Mouse (Mus musculus): ENCODE data around the gene Ubap1l. TPM values are rescaled to one million over a fixed set of nuclear protein-coding genes. Genes with fewer than 3 reads are reported as not detected.
A peak's percentile ranks its signal among the peaks of the same experiment; 100 is the strongest.
"Not testable (repeated sequence)": the region's sequence is repeated elsewhere in the genome, so short reads cannot be mapped to it uniquely, and the experiment has no call there.

Gene Ubap1l
- polyA plus RNA-seq (2016; fragmentation: Nextera tagmentation; extraction: Ambion mirVana), result 0.38 and 0.66 TPM in 2 replicates

DNA sequence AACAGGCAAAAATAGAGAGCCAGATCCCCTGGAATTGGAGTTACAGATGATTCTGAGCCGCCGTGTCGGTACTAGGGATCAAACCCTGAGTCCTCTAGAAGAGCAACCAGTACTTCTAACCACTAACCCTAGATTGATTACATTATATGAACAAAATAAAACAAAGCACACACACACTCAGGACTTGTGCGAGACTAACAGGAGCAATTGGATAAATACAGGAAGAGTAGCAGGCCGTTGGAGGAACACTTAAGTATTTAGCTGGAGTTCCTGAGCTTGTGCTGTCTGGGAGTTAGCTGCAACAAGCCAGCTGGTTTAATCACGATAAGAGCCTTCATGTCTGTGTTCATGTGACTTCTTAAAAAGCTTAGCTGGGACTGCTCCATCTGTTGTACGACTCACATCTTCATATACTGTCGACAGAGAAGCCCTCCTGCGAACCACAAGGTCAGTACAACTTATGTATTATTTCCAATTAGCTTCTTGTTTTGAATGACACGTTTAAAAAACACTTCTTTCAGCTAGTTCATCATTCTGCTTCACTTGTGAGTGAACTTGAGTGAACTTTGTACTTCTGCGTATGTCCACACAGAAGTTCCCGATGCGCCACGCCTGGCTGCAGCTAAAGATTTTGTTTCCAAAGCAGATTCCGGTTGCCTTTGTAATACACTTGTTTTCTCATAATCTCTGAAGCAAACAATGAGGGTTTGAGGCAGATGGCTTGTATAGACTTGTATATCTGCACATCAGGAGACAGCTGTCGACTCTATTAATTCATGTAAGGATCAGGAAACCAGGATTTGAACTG lies at the start of gene Ubap1l:
Gene Ubap1l (plus strand): TSS at position 401 of the 808 bp plus-strand sequence.
- Histone ChIP-seq H3K9me3 (no peaks in the 10 kb centered on the region), H3K36me3 (replicated peaks) (peaks cover 86% of the 10 kb centered on the region), H3K4me1 (0 out of 2 replicates have a peak, but pooled peaks cover 5% of the 10 kb centered on the region), H3K27me3 (replicated peaks; ENCODE audit: low read depth, poor library complexity, severe bottlenecking) (no peaks in the 10 kb centered on the region), H3K27ac (replicated peaks) (no peak within 1 kb of the TSS), H3K4me3 (no peak within 1 kb of the TSS)
- no peak for DNase-seq (ENCODE audit: low spot score)
- 92% methylated on average over 16 of the region's 16 CpGs for WGBS

DNA sequence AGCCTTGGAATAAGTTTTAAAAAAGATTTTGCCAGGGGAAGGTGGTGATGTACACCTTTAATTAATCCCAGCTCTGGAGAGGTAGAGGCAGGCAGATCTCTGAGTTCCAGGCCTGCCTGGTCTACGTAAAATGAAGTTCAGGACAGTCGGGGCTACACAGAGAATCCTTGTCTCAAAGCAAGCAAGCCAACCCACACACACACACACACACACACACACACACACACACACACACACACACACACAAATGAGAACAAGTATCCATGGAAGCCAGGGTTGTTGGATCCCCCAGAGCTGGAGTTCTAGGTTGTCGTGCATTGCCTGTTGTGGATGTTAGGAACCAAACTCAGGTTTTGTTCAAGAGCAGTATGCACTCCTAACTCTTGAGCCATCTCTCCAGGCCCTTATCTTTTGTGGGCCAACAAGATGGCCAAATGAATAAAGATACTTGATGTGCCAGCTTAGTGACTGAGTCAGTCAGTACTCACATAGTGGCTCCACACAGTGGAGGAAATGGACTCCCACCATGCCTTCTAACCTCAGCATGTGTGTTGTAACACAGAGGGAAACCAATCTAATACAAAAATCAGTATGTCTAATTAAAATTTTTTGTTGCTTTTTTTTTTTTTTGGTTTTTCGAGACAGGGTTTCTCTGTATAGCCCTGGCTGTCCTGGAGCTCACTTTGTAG lies 48.0 kb upstream of the Ubap1l start:
- peak; percentile 12 for DNase-seq (ENCODE audit: low spot score)

DNA sequence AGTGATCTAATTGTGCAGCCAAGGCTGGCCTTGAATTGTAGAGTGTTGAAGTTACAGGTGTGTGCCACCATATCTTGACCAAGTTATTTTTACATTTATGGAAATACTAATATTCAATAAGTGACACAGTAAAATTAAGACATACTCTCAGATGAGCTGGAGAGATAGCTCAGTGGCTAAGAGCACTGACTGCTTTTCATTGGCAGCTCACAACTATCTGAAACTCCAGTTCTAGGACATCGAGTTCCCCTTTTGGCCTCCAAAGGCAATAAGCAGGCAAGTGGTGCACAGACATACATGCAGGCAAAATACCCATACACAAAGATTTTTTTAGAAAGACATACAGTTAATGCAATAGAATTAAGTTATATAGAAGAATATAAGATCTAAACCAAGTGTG lies 47.0 kb upstream of the Ubap1l start:
- DNase-seq (ENCODE audit: low spot score), result no peak
- 98% methylated on average over 1 of the region's 1 CpGs for WGBS
- Histone ChIP-seq H3K27ac (replicated peaks) (no peak overlapping the region), H3K36me3 (replicated peaks) (peaks cover 76% of the 10 kb centered on the region), H3K27me3 (replicated peaks; ENCODE audit: low read depth, poor library complexity, severe bottlenecking) (no peaks in the 10 kb centered on the region), H3K4me3 (no peak overlapping the region), H3K9me3 (no peaks in the 10 kb centered on the region), H3K4me1 (no peaks in the 10 kb centered on the region)

More for the DNA sequence above, 48.0 kb upstream of the Ubap1l start:
- 94% methylated on average over 4 of the region's 4 CpGs for WGBS
- H3K4me3 ChIP-seq, result no peak overlapping the region
- no peaks in the 10 kb centered on the region for H3K4me1 ChIP-seq
- no peak overlapping the region for H3K27ac ChIP-seq (replicated peaks)
- H3K27me3 ChIP-seq (replicated peaks; ENCODE audit: low read depth, poor library complexity, severe bottlenecking), result no peaks in the 10 kb centered on the region
- H3K36me3 ChIP-seq (replicated peaks), result peaks cover 77% of the 10 kb centered on the region
- no peaks in the 10 kb centered on the region for H3K9me3 ChIP-seq

DNA sequence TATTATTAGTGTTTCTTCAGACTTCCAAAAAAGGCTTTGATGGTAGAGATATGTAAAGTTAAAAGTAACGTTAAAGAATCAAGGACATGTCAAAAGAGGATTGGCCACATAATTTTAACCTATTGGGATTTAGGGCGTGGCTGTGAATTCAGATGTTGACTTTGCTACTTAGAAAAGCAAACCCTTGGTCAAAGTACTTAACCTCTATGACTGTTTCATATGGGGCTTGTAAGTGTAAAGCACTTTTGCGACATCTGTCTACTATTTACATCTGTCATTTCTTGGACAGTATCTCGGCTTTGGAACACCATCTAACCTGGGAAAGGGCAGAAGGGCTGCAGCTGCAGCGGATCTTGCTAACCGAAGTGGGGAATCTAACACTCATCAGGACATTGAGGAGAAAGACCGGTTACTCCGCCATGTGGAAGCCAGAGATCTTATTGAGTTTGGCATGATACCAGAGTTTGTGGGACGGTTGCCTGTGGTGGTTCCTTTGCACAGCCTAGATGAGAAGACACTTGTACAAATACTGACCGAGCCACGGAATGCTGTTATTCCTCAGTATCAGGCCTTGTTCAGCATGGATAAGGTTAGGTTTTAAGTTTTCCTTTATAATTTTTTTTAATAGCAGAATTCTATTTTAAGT lies 38.5 kb upstream of the Ubap1l start:
- Histone ChIP-seq H3K27ac (replicated peaks) (no peak overlapping the region), H3K4me1 (no peaks in the 10 kb centered on the region), H3K9me3 (no peaks in the 10 kb centered on the region), H3K36me3 (replicated peaks) (peaks cover 89% of the 10 kb centered on the region), H3K27me3 (replicated peaks; ENCODE audit: low read depth, poor library complexity, severe bottlenecking) (no peaks in the 10 kb centered on the region), H3K4me3 (no peak overlapping the region)
- DNase-seq (ENCODE audit: low spot score), result no peak
- WGBS, result 91% methylated on average over 11 of the region's 11 CpGs

DNA sequence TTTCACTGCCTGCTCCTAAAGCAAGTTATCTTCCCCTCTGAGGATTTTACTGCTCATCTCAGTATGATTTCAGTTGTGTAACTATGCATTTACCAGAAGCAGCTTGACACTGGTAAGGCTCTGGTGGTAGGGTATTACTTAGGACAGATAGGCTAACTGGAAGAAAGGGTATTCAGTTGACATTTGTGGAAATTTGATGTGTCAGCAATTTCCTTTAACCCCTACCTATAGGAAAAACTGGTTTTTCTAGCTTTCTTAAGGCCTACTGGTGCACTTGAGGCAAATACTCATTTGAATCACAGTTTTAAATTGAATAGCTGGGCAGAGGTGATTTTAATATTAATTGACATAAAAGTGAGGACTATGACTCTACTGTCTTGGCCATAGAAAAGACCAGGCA lies 34.9 kb upstream of the Ubap1l start:
- DNase-seq (ENCODE audit: low spot score), result no peak
- Histone ChIP-seq H3K27me3 (replicated peaks; ENCODE audit: low read depth, poor library complexity, severe bottlenecking) (no peaks in the 10 kb centered on the region), H3K4me1 (no peaks in the 10 kb centered on the region), H3K36me3 (replicated peaks) (peaks cover 97% of the 10 kb centered on the region), H3K4me3 (no peak overlapping the region), H3K27ac (replicated peaks) (no peak overlapping the region), H3K9me3 (no peaks in the 10 kb centered on the region)

DNA sequence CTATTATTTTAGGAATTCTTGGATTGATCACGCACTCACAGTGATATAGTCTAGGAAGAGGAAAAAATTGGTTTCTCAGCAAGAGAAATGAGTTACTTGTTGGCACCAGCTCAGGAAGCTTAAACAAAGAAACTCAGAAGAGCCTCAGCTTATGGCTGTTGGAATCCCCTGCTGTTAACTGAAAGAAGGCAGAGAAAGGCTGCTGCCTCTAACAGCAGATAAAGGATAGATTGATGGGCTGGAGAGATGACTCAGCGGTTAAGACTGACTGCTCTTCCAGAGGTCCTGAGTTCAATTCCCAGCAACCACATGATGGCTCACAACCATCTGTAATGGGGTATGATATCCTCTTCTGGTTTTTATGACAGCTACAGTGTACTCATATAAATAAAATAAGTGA lies 33.5 kb upstream of the Ubap1l start:
- Histone ChIP-seq H3K27me3 (replicated peaks; ENCODE audit: low read depth, poor library complexity, severe bottlenecking) (no peaks in the 10 kb centered on the region), H3K4me1 (no peaks in the 10 kb centered on the region), H3K36me3 (replicated peaks) (peaks cover 91% of the 10 kb centered on the region), H3K27ac (replicated peaks) (no peak overlapping the region), H3K4me3 (no peak overlapping the region), H3K9me3 (no peaks in the 10 kb centered on the region)
- WGBS, result 94% methylated on average over 2 of the region's 2 CpGs
- DNase-seq (ENCODE audit: low spot score), result no peak

DNA sequence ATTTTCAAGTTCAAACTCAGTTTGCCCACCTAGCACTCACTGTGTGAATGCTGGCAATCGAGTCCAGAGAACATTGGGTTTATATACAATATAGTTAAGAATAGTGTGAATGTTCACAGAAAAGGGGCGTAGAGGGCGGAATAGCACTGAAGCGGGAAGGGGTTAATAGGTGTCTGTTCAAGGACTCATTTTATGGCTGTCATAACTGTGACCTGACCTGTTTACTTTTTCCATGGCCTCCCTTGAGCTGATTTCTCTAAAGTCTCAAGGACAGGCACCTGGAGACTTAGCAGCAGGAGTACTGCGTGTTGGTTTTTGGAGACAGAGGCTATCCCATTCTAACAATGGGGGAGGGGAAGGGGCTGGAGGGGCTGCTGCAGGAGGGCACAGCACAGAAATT lies 26.9 kb upstream of the Ubap1l start:
- H3K36me3 ChIP-seq (replicated peaks), result peaks cover 27% of the 10 kb centered on the region
- H3K4me3 ChIP-seq, result no peak overlapping the region
- H3K4me1 ChIP-seq, result no peaks in the 10 kb centered on the region
- no peaks in the 10 kb centered on the region for H3K9me3 ChIP-seq
- H3K27ac ChIP-seq (replicated peaks), result no peak overlapping the region
- 90% methylated on average over 5 of the region's 5 CpGs for WGBS
- no peak for DNase-seq (ENCODE audit: low spot score)
- H3K27me3 ChIP-seq (replicated peaks; ENCODE audit: low read depth, poor library complexity, severe bottlenecking), result no peaks in the 10 kb centered on the region

DNA sequence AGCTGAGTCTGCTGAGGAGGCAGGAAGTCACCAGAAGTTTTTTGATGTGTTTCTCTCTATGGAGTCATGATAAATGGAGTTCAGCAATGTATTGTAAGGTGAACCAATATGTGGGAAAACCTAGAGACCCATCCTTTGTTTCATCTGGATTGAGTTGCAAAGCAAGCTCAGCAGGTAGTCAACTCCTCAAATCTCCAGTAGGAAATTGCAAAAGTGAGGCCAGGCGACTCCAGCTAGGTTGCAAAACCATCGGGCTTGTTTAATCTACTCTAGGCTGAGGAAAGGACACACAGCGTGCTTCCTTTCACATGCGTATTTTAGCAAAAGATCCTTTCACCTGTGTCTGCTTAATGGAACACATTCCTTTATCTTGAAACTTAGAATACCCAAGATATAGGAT lies 21.7 kb upstream of the Ubap1l start:
- Histone ChIP-seq H3K27me3 (replicated peaks; ENCODE audit: low read depth, poor library complexity, severe bottlenecking) (no peaks in the 10 kb centered on the region), H3K4me1 (no peaks in the 10 kb centered on the region), H3K27ac (replicated peaks) (no peak overlapping the region), H3K9me3 (no peaks in the 10 kb centered on the region), H3K4me3 (no peak overlapping the region), H3K36me3 (replicated peaks) (no peaks in the 10 kb centered on the region)
- WGBS, result 86% methylated on average over 4 of the region's 4 CpGs
- no peak for DNase-seq (ENCODE audit: low spot score)

DNA sequence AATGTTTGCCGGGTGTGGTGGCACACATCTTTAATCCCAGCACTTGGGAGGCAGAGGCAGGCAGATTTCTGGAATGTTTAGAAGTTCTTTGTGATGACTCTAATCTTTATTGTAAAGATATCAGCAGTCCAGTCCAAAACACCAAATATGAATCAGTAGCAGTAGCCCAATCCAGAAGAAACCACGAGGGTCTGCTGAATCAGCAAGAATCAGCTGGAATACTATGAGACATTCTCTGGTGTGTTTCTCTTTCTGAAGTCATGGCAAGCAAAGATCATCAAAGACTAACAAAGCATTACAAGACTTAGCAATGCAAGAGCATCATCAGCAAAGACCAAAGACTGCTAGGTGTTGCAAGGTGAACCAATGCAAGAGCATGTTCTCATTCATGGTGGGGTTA lies 20.4 kb upstream of the Ubap1l start:
- Histone ChIP-seq H3K27ac (replicated peaks) (no peak overlapping the region), H3K36me3 (replicated peaks) (no peaks in the 10 kb centered on the region), H3K4me3 (no peak overlapping the region), H3K9me3 (0 out of 2 replicates have a peak, but pooled peaks cover 4% of the 10 kb centered on the region), H3K4me1 (no peaks in the 10 kb centered on the region), H3K27me3 (replicated peaks; ENCODE audit: low read depth, poor library complexity, severe bottlenecking) (no peaks in the 10 kb centered on the region)
- DNase-seq (ENCODE audit: low spot score), result no peak
- 86% methylated on average over 2 of the region's 2 CpGs for WGBS

DNA sequence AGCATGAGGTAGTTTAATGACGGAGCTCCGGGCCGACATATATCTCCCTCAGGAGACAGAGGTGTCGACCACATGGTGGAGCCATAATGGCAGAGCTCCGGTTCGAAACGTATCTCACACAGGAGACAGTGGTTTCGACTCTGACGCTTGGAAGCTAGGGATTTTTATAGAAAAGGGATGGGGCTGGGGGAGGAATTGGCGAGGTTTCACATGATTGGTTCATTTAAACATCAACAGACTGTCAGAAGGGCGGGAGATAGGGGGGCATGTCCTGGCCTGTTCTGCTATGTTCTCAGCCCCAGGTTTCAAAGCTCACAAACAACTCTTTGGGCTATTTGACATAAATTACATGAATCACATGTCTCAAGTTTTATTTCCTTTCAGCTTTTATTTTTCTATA lies 15.4 kb upstream of the Ubap1l start:
- DNase-seq (ENCODE audit: low spot score); H3K36me3 ChIP-seq (replicated peaks); H3K27me3 ChIP-seq (replicated peaks; ENCODE audit: low read depth, poor library complexity, severe bottlenecking); H3K9me3 ChIP-seq: not testable (repeated sequence)
- whole genome bisulfite sequencing, result 68% methylated on average over 11 of the region's 11 CpGs
- Histone ChIP-seq H3K4me1 (peaks cover 21% of the 10 kb centered on the region), H3K27ac (replicated peaks) (peak overlapping the region; percentile 93), H3K4me3 (peak overlapping the region; percentile 100)

DNA sequence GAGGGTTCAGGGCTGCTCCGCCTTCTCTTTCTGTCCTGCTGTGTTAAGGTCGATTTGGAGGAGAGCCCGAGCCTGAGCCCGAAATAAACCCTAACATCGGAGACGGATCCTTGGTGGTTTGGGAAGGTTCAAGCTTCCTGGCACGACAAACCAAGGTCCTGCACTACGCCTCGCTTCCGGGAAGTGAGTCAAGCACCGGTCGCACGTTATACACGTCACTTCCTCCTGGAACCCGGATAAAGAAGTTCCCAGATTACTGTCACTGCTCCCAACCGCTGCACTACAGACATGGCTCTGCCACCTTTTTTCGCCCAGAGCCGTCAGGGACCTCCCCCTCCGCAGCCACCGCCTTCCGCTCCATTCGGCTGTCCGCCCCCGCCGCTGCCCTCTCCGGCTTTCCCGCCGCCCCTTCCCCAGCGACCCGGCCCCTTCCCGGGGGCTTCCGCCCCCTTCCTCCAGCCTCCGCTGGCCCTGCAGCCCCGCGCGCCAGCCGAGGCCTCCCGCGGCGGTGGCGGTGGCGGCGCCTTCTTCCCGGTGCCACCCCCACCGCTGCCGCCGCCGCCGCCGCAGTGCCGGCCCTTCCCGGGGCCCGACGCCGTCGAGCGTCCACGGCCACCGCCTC lies 14.9 kb upstream of the Ubap1l start, which contains the start of gene Pdcd7:
Gene Pdcd7 (plus strand): TSS at position 251 of the 622 bp plus-strand sequence.
- under 1% methylated on average over 59 of the region's 59 CpGs for WGBS
- DNase-seq (ENCODE audit: low spot score), result peak; percentile 95
- Histone ChIP-seq H3K27ac (replicated peaks) (peak within 1 kb of the TSS; percentile 93), H3K4me1 (peaks cover 21% of the 10 kb centered on the region), H3K27me3 (replicated peaks; ENCODE audit: low read depth, poor library complexity, severe bottlenecking) (no peaks in the 10 kb centered on the region), H3K4me3 (peak within 1 kb of the TSS; percentile 100), H3K9me3 (0 out of 2 replicates have a peak, but pooled peaks cover 4% of the 10 kb centered on the region), H3K36me3 (replicated peaks) (no peaks in the 10 kb centered on the region)

DNA sequence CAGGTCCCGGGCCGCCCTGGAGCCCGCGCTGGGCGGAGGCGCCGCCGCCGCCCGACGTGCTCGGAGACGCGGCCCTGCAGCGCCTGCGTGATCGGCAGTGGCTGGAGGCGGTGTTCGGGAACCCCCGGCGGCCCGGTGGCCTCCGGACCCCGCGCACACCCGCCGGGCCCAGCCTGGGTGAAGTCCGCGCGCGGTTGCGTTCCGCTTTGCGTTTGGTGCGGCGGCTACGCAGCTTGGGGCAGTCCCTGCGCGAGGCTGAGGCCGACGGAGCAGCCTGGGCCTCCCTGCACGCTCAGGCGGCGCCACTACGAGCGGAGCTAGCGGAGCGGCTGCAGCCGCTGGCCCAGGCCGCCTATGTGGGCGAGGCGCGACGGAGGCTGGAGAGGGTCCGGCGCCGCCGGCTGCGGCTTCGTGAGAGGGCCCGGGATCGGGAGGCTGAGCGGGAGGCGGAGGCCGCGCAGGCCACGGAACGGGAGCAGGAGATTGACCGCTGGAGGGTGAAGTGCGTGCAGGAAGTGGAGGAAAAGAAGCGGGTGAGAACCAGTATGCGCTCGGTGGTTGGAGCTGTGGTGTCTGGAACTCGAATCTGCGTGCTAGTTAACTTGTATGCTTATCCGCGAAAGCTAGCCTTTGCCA lies 14.2 kb upstream of the Ubap1l start:
- under 1% methylated on average over 77 of the region's 77 CpGs for WGBS
- Histone ChIP-seq H3K27me3 (replicated peaks; ENCODE audit: low read depth, poor library complexity, severe bottlenecking) (no peaks in the 10 kb centered on the region), H3K36me3 (replicated peaks) (no peaks in the 10 kb centered on the region), H3K27ac (replicated peaks) (peak overlapping the region; percentile 93), H3K4me1 (peaks cover 21% of the 10 kb centered on the region), H3K9me3 (0 out of 2 replicates have a peak, but pooled peaks cover 4% of the 10 kb centered on the region), H3K4me3 (peak overlapping the region; percentile 100)
- DNase-seq (ENCODE audit: low spot score), result peak; percentile 69

Data from embryonic facial prominence, embryonic 10.5 days (tissue).